Mouse (Mus musculus): ENCODE results near the gene 2010109A12Rik. TPM values are rescaled to one million over a fixed set of nuclear protein-coding genes. Genes with fewer than 3 reads are reported as not detected.

Gene 2010109A12Rik
- total RNA-seq (2021) = under 1 TPM in 1 of 2 experiments, not detected in 1; 0.68 TPM

DNA sequence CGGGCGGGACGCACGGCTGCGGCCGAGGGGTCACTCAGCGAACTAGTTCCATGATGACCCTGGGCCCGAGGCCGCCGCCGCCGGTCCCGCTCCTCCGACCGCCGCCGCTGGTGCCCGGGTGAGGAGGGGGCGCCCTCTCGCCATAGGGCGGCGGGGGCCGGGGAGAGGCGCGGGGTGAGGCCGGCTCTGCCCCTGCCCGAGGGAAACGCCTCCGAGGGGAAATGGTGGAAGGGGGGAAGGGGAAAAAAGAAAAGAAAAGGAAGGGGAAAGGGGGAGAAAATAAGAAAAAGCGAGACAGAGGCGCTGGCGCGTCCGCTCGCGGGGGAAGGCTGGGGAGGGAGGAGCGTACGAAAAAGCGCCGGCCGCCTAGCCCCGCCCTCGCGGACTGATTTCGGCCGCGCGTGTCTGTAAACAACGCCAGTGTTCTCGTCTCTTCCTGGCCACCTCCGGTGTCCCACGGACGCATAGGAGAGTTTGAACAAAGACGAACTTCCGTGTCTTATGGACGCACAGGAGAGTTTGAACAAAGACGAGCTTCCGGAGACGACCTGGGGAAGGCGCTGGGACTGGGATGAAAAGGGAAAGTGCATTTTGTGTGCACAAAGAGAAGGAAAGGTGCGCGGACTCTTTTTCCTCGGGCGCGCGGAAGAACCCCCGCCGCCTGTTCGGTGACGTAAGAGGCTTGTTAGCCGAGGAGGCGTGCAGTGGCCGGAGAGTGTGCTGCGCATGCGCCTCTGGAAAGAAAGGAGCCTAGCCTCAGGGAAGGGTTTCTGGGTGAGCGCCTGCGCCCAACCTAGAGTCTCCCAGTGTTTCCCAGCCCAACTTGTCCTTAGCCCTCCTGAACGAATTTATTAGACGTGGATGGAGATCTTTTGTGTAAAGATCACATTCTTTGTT is at the start of gene 2010109A12Rik, which contains the start of gene Ccni:
2010109A12Rik (plus strand) TSS at position 410 of the 897 bp plus-strand sequence.
Ccni (minus strand) TSS at position 387 of the 897 bp plus-strand sequence.
- intact Hi-C loops (cut with DNase I) = loop anchor here (5.0 kb wide), 1 partner anchor 116 kb away; no protein-coding TSS in a partner anchor
- DNase-seq = peak; percentile 95 to 98

DNA sequence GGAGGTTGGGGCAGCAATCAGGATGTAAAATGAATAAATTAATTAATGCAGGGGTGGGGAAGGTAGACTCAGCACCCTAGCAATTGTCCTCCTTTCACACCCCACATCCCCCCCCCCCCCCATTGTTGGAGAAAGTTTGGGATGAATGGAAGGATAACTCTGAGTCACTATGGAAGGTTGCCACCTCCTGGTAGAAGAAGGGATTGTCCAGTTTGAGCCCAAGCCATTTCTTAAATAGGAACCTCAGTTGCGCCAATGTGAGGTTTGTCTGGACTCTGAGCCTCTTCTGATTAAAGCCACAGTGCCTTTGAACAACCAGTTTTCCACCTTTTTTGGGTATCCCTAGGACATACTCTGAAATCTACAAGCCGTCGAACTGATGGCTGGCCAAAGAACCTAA is 42.8 kb upstream of the 2010109A12Rik start:
- peak; percentile 62 to 69 for DNase-seq
- intact Hi-C loops (cut with DNase I) = loop anchor here (1.0 to 10.0 kb wide), 8 partner anchors 36 to 436 kb away; partner anchors contain the start of gene Sept11

DNA sequence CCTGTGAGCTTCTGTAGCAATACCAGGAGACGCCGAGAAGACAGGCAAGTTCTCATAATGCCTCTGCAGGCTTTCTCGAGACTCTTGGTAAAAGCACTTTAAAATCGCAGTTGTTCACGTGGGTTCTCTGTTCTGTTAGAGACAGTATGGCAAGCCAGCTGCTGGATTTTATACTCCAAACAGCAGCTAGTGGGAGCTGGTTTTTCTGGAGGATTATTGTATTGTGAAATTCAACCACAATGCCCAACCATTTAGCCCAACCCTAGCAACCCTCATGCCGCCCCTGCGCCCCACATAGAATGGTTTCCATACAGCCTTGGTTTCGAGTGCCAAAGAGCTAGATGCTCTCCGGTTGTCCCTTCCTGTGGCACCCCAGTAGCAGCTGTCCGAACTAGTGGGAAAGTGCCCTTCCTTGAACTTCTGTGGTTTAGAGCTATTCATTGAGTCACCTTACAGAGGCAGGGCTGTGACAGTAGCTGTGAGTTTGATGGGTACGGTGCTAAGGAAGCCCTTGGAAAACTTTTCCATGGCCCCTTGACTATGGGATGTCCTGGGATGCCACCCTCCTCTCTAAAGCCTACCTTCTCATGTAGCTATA is 38.3 kb upstream of the 2010109A12Rik start:
- intact Hi-C loops (cut with DNase I) = loop anchor here (10.0 kb wide), 1 partner anchor 113 kb away; no protein-coding TSS in a partner anchor
- DNase-seq = no peak

DNA sequence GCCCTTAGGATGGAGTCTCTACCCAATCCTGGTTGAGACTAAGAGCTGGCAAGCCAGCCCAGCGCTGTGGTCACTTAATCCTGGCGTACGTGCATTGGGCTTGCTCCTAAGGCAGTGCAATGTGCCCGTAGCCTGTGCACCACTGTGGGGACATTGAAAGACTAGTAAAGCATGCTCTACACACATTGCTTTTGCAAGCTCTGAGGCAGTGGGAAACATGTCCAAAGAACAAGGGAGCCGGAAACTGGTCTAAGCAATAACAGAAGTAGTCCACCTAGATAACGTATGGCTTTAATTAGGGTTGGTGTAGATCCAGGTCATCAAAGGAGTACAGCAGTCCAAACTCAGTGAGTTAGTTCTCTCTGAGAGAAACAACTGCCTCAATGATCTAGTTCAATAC is 37.7 kb upstream of the 2010109A12Rik start:
- DNase-seq = no peak
- intact Hi-C loops (cut with DNase I) = loop anchor here (10.0 kb wide), 1 partner anchor 114 kb away; no protein-coding TSS in a partner anchor

DNA sequence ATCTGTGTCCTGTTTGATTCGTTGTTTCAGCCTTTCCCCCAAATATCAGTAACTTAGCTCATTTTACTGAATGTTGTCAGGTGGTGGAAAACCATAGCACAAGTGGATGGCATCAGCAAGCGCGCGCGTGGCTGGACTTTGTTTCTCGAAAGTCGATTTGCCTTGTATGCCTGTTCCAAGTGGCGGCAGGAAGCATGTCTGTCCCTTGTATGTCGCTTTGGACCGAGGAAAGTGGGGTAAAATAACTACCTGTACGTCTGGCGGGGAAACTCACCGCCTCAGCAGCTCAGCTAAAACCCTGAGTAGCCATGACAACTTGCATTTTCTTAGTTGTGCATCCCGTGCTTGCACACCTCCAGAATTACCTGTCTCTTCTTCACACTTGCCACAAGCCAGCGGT is 34.9 kb upstream of the 2010109A12Rik start:
- intact Hi-C loops (cut with DNase I) = no loop called here
- DNase-seq = no peak

DNA sequence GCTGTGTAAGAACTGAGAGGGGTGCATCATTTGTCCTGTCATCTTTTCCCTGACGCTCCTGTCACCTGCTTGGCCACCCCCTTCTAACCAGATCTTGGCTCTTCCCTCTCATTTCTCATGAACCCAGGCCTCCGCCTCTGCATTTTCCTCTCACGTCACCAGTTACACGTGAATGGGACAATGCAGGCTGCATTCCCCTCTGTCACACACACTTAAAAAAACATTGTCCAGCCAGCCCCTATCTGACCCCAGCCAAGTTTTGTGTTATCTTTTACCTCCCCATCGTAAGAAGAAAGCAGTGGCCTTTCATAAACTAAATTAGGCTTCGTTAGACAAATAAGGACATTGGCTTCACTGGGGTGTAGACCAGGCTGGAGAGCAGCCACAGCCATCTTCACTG is 33.8 kb upstream of the 2010109A12Rik start:
- no peak for DNase-seq
- intact Hi-C loops (cut with DNase I) = no loop called here

DNA sequence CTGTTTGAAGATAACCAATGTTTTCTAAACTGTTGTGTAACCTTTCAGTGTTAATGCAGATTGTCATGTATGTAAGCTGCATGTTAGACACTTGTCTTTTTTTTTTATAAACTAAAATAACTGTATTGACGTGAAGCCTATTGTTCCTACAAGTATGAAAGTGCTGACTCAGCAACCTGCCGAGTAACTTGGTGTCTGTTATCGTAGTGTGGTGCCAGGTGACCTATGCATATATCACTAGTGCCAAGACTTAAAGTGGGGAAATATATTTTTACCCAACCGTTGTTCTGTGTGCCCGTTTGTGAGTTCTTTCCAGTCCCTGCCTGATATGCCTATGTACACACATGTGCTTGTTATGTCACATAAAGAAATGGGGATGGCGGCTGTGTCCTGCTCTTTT is 31.6 kb upstream of the 2010109A12Rik start:
- intact Hi-C loops (cut with DNase I) = no loop called here
- no peak for DNase-seq

DNA sequence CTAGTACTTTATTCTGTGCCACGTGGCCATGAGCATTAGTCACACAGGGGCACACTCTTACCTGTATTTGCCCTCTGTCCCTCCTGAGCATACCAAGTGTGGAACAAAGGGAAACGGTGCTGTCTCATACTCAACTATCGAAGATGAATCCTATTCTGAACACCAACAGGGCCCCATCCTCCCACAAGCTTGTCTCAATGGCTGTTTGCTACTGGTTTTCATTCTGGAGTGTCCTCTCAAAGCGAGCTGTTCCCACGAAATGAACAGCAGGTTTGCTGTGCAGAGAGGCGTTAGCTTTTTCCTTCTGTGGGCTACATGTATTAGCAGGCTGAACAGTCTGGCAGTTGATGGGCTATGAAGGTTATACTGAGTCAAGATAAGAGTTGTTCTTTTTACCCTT is 27.7 kb upstream of the 2010109A12Rik start:
- DNase-seq = no peak
- intact Hi-C loops (cut with DNase I) = no loop called here

DNA sequence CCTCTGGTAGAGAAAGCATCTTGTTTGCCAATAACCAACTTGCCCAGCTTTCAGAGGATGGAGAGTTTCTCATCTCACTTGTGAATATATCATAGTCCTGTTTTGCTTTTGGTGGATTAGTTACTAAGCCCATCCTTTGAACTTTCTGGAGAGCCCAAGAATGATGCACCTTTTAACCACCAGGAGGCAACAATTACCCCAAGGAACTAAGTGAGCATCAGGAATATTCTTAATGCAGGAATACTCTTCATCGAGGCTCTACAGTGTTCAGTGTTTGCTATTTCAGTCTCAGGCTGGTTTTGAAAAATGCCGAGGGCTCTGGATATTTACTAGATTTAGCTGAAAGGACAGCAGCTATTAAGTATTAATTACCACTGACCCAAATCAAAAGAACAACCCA is 26.1 kb upstream of the 2010109A12Rik start:
- no peak for DNase-seq
- intact Hi-C loops (cut with DNase I) = loop anchor here (2.0 kb wide), 2 partner anchors 89 to 143 kb away; no protein-coding TSS in a partner anchor

DNA sequence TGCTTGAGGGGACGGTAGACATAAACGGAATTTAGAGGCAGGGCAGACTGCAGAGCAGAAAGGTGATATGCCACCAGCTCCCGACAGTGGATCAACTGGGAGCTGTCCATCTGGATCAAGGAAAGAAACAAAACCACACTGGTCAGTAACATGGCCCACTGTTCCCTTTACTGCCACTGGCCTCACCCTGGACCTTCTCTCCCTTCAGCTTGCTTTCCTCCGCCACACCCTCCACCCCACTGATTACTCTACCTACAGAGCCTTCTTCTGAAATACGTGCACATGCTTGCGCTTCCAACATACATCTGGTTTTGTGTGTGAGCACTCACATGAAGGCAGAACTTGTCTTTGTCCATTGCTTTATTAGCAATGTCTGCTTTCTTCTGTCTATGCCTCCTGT is 23.0 kb upstream of the 2010109A12Rik start:
- intact Hi-C loops (cut with DNase I) = no loop called here

DNA sequence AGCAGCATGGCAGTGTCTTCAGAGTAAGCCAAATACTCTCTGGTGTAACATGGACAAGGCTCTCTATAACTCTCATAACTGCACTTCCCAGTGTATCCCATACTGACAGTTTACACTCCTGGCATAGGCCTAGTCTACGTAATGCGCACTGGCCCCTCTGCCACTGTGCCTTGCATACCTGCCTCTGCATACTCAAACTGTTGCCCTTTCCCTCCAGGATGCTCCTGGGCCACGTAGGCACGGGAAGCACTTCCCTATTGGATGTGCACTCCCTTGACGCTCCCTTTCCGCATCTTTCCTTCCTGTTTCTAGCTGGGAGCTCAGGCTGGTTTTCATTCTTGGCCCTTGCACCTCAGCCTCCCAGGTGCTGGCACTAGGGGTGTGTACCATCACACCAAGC is 21.8 kb upstream of the 2010109A12Rik start:
- intact Hi-C loops (cut with DNase I) = no loop called here
- DNase-seq = no peak

More for the DNA sequence above, 23.0 kb upstream of the 2010109A12Rik start:
- no peak for DNase-seq

DNA sequence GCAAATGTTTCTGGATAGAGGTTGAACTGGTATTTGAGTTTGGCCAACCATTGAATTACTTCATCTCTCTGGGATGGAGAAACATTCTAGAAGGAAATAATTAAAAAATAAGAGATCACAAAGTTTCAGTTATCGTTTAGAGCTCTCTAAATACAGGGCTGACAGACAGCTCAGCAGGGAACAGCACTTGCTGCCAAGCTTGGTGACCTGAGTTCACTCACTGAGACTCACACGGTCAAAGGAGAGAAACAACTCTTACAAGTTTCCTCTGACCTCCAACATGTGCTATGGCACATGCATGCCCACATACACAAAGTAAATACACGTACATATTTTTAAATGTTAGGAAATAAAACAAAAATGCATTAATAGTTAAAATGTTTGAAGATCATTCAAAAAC is 16.7 kb upstream of the 2010109A12Rik start:
- intact Hi-C loops (cut with DNase I) = no loop called here
- no peak for DNase-seq

DNA sequence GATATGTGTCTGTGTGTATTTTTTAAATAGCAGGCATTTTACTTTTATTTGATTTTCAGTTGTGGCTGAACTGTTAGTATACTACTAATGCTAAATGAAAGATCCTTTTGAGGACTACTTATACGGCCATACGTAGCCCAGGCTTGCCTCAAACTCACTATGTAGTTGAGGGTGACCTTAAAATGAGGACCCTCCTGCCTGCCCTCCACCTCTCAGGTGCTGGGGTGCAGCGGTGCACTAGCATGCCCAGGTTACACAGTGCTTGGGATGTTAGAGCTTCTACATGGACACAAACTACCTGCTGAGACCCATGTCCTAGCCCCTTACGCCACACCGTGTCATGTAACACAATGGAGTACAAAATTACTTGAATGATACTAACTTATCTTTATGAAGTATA is 15.9 kb upstream of the 2010109A12Rik start:
- DNase-seq = no peak
- intact Hi-C loops (cut with DNase I) = no loop called here

DNA sequence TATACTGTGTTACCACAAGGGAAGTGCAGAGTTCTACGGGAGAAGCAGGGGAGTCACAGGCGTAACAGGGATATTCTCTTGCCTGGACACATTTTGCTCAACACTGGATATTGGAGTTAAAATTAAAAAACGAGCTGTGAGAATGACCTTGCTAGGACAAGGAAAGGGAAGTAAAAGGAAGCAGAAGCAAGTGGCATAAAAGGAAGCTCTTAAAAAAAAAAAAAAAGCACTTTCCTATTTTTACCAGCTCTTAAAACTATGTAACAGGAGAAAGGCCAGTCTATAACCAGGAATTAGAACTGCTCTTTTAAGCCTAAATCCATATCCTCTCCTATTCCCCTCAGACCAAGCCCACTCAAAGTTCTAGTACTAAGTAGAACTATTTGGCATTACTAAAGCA is 8.1 kb upstream of the 2010109A12Rik start:
- intact Hi-C loops (cut with DNase I) = no loop called here
- DNase-seq = no peak

DNA sequence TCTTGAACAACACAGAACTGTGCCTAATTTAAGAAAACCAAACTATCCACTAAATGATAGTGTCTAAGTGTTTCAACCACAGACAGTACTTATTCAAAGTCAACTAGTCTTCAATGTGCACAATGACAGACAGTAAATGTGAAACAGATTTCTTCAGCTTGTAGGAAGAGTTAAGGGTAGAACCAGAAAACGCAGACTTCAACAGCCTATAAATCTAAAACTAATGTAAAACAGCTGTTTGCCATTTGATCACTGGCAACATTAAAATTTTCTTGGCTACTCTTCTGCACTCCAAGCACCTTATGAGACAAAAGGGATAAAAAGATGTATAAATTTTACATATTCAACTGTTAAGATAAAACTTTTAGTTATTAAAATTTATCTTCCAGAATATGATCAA is 5.1 kb upstream of the 2010109A12Rik start:
- no peak for DNase-seq
- intact Hi-C loops (cut with DNase I) = no loop called here

DNA sequence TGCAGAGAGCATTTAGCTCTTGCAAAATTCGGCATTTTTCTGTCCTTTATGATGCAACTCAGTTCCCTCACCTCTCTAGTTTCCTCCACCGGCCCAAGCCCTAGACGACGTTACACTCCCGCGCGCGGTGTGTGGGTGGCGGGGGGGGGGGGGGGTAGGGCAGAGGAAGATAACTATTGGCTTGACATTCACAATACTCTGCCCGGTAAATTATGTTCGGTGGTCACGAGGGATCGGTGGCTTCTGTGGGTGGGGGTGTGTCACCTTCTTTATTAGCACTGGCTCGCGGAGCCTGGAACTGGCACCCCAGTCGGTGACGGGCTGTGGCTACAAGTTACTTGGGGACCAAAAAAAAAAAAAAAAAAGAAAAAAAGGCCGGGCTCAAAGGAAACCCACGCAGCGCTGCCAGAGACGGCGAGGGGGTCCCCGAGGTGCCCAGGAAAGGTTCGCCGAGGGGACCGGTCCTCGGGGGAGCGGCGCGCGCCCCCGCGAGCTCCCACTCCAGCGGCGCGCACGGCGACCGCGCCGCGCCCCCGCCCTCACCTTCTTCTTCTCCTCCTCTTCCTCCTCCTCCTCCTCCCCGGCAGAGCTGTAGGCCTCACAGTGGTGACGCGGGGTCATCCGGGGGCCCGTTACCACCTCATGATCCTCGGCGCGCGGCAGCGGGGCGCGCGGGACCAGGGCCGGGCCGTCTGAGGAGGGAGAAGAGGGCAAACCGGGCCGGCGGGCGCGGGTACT is 778 bp upstream of the 2010109A12Rik start:
- DNase-seq = peak; percentile 49 to 68
- intact Hi-C loops (cut with DNase I) = loop anchor here (1.0 to 5.0 kb wide), 2 partner anchors 63 to 117 kb away; no protein-coding TSS in a partner anchor

DNA sequence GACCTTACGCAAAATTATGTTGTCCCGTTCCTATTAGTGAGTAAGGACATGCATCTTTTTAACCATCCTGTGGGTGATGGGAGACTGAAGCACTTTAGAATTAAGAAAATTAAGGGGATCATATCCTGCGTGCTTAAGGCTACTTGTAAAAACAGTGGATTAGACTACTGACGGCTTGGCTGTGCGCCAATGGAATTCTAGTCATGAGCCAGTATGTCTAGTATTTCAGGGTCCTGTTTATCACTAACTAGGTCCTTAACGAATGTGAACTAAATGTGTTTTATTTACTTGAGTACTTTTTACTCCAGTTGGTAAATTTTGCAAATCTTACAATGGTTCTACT is 659 bp downstream of the 2010109A12Rik start:
- intact Hi-C loops (cut with DNase I) = loop anchor here (5.0 kb wide), 1 partner anchor 115 kb away; no protein-coding TSS in a partner anchor
- DNase-seq = peak in 1 of 2 experiments; percentile 28

DNA sequence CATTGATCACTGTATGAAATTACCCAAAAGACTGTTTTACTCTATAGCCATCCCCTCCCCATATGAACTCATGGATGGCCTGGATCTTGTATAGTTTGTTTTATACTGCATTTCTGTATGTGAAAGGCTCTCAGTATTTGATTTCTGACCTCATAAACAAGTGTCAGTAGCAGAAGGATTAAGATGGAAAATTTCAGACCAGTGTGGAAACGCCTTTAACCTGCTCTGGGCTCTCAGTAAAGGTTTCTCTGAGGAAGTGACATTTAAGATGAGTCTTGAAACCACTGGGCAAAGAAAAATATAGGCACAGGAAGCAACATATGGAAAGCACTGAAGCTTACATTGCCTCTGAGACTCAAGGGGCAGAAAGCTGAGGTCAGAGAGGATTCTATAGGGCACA is 1.2 kb downstream of the 2010109A12Rik start:
- intact Hi-C loops (cut with DNase I) = loop anchor here (5.0 kb wide), 1 partner anchor 115 kb away; no protein-coding TSS in a partner anchor
- no peak for DNase-seq

DNA sequence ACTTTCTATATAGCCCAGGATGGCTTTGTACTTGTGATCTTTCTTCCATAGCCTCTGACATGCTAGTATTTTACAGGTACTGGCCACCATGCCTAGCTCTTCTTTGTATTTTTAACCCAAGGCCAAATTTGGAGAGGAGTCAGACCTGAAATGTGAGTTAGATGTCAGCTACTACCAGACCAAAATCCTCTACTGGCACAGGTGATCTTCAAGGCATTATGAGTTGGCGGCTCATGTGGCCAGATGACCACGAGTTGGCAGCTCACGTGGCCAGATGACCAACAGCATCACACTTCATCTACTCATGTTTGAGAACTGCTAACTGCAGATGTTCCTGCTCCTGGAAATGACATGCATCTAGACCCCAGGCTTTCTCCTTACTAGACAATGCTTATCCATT is 12.1 kb downstream of the 2010109A12Rik start:
- intact Hi-C loops (cut with DNase I) = no loop called here
- DNase-seq = no peak

DNA sequence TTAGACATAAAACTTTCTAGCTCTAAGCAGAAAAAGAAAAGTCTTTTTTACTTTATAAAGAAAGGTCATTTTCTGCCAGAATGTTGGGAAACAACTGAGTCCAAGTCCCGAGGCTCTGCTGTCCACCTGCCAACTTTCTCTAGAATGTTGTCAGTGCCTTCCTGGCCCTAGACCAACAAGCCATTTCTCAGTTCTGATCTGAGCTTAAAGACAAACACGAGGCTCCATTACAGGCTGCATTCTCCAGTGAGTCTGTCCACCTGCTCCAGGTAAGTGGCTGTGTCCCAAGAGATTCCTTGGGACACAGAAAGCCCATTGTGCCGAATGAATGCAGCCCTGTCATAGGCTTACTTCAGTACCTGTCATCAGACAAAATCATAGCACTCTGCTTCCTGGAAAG is 15.3 kb downstream of the 2010109A12Rik start:
- peak; percentile 31 to 33 for DNase-seq
- intact Hi-C loops (cut with DNase I) = no loop called here

DNA sequence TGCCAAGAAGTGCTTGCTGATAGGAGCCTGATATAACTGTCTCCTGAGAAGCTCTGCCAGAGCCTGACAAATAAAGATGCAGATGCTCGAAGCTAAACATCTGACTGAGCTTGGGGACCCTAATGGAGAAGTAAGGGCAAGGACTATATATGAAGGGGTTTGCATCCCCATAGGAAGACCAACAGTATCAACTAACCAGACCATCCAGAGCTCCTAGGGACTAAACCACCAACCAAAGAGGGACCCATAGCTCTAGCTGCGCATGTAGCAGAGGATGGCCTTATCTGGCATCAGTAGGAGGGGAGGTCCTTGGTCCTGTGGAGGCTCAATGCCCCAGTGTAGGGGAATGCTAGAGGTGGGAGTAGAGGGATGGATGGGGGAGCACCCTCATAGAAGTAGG is 18.2 kb downstream of the 2010109A12Rik start:
- no peak for DNase-seq
- intact Hi-C loops (cut with DNase I) = no loop called here
